Mouse (Mus musculus): ENCODE data around the gene Lat.

DNA sequence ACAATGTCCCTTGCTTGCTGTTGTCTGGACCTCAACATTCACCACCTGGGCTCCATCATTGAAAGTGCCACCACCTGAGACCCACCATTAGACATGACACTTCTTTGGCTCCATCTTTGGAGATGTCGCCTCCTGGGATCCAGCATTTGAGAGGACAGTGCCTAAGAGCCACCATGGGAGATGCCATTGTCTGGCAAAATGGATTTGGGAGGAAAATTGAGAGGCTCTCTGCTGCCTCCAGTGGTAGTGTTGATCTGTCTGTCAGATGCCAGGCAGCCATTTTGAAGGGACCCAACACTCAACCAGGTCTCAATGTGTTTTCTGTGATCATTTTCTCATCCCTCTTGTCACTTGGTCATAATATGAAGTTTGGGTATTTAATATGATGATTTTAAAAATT, 33.8 kb downstream of the Lat start:
- TF ChIP-seq CTCF (IDR thresholded peaks at IDR 0.05 in 2 of 3, conservative IDR thresholded peaks at IDR 0.05 in 1 of 3; ENCODE audit: control insufficient read depth in 1 of 3, insufficient read depth in 1 of 3, low read depth in 2 of 3, low read length in 3 of 3, poor library complexity in 1 of 3, severe bottlenecking in 1 of 3) (peak; percentile 35 to 53 (median 45)), ZMIZ1 (IDR thresholded peaks at IDR 0.05; ENCODE audit: low read depth, low read length) (no peak), KAT2A (conservative IDR thresholded peaks at IDR 0.05; ENCODE audit: low read depth, low read length) (no peak), POLR2A (IDR thresholded peaks at IDR 0.05; ENCODE audit: control insufficient read depth in 1 of 2, insufficient read depth in 1 of 2, low read depth in 1 of 2, low read length in 2 of 2, poor library complexity in 1 of 2) (no peak), UBTF (IDR thresholded peaks at IDR 0.05; ENCODE audit: borderline replicate concordance, insufficient read depth, low read depth, low read length) (no peak), EP300 (IDR thresholded peaks at IDR 0.05; ENCODE audit: low read depth in 1 of 2, low read length in 2 of 2) (no peak), HCFC1 (IDR thresholded peaks at IDR 0.05; ENCODE audit: low read depth, low read length) (no peak), SIN3A (IDR thresholded peaks at IDR 0.05; ENCODE audit: low read length) (no peak), GATA1 (IDR thresholded peaks at IDR 0.05; ENCODE audit: low read depth, low read length) (no peak), TAL1 (IDR thresholded peaks at IDR 0.05; ENCODE audit: low read length) (no peak), CHD1 (IDR thresholded peaks at IDR 0.05; ENCODE audit: low read depth, low read length) (no peak)
